Mouse (Mus musculus) lung, postnatal 0 days (tissue): ENCODE results near the gene Plekhh2.

ENCODE experiments used
- CTCF ChIP-seq: IDR thresholded peaks from 2 replicates; pipeline ENCODE4 v1.5.1; 2016; ENCODE audit warnings: antibody characterized with exemption, mild to moderate bottlenecking
- EP300 ChIP-seq: IDR thresholded peaks from 2 replicates; pipeline ENCODE4 v1.6.1; 2016; ENCODE audit warnings: antibody characterized with exemption, mild to moderate bottlenecking, control low read depth

GRCm38 (mm10) chr17:84650302-84651017 lies 138.8 kb downstream of the Plekhh2 start:
- TF ChIP-seq CTCF (no peak), EP300 (no peak)
